Mouse (Mus musculus) cortical plate, adult 2 months (tissue): ENCODE data around the gene Cacna1f.

ENCODE experiments used
- CTCF ChIP-seq: fragments of 200-500 bp; IDR thresholded peaks from 2 replicates; pipeline ENCODE4 v1.5.1; 2011; ENCODE audit warnings: mild to moderate bottlenecking, control low read depth, low read length; ENCODE audit not compliant: insufficient read depth; ENCODE audit errors: extremely low read depth
- POLR2A ChIP-seq: fragments of 200-500 bp; IDR thresholded peaks from 2 replicates; pipeline ENCODE4 v1.6.1; 2011; ENCODE audit warnings: mild to moderate bottlenecking, low read length, control low read depth; ENCODE audit not compliant: insufficient read depth; ENCODE audit errors: extremely low read depth

DNA sequence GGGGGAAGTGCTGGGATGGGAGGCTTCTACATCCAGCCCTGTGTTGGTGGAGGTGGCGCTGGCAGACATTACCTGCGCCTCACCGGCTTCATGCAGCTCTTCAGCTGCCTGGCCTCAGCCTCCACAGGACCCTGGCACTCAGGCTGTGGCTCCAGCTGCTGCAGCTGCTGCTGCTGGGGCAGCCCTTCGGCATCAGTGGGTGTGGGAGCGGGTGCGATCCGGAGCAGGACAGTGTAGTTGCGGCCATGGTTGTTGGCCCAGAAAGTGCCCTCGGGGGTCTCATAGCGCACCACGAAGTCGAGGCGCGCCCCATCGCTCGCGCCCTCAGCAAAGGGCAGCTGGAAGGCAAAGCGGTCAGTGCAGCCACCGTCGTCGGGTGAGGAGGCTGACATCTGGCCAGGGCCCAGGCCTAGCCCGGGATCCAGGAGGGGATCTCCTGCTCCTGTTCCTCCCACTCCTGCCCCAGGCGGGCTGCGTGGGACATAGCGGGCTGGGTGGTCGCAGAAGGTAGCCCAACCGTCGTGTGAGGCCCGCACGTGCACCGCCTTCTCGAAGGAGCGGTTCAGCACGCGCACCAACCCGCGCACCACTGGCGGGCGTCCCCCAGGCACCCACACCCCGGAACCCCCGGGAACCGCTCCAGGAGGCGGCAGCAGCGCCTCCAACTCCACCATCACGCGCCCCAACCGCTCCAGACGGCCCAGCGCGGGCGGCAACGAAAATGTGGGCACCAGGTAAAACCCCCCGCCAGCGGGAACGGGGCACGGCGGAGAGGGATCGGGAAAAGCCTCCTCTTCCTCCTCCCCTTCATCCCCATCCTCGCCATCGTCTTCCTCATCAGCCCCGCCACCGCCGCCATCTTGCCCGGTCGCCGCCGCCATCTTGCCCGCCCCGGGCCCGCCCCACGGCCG is 33.5 kb upstream of the Cacna1f start, which contains the start of gene Foxp3:
- TF ChIP-seq CTCF, result no peak
- TF ChIP-seq POLR2A, result no peak
